Mouse (Mus musculus) hindbrain, postnatal 0 days (tissue): ENCODE data around the gene Itih4. TPM values are rescaled to one million over a fixed set of nuclear protein-coding genes. Genes with fewer than 3 reads are reported as not detected.

Experiments used
- ATAC-seq: fragments of 200-750 bp; cut with Nextera tagmentation; 2 replicates; pipeline ENCODE4 v1.8.0; 2017; ENCODE audit warnings: mild to moderate bottlenecking, moderate TSS enrichment, moderate library complexity
- DNase-seq: peaks from one replicate; pipeline ENCODE4 v3.0.0-alpha.2; 2015; ENCODE audit warnings: low spot score
- H3K27ac ChIP-seq: fragments of 300-500 bp; sonication (generic); 2 replicates; pipeline ENCODE4 v1.5.1; 2014; ENCODE audit warnings: mild to moderate bottlenecking
- H3K27me3 ChIP-seq: fragments of 300-500 bp; sonication (generic); 2 replicates; pipeline ENCODE4 v1.6.1; 2014; ENCODE audit warnings: low read length, mixed read lengths; ENCODE audit not compliant: insufficient read depth
- H3K36me3 ChIP-seq: fragments of 300-500 bp; sonication (generic); 2 replicates; pipeline ENCODE4 v1.6.1; 2014; ENCODE audit warnings: low read length, mixed read lengths; ENCODE audit not compliant: insufficient read depth
- H3K4me1 ChIP-seq: fragments of 300-500 bp; sonication (generic); 2 replicates; pipeline ENCODE4 v1.6.1; 2014; ENCODE audit warnings: antibody characterized with exemption, low read length, mixed read lengths; ENCODE audit not compliant: insufficient read depth
- H3K4me2 ChIP-seq: fragments of 300-500 bp; sonication (generic); 2 replicates; pipeline ENCODE4 v1.6.1; 2014; ENCODE audit warnings: low read depth, mild to moderate bottlenecking, low read length, moderate library complexity, mixed read lengths
- H3K4me3 ChIP-seq: fragments of 300-500 bp; sonication (generic); 2 replicates; pipeline ENCODE4 v1.5.1; 2014; ENCODE audit warnings: low read length
- H3K9ac ChIP-seq: fragments of 300-500 bp; sonication (generic); replicated peaks from 2 replicates; pipeline ENCODE4 v1.6.1; 2014; ENCODE audit warnings: mild to moderate bottlenecking, low read length, moderate library complexity, mixed read lengths
- H3K9me3 ChIP-seq: fragments of 300-500 bp; sonication (generic); 2 replicates; pipeline ENCODE4 v1.6.1; 2016; ENCODE audit warnings: low read length, mixed read lengths
- CTCF ChIP-seq: IDR thresholded peaks from 2 replicates; pipeline ENCODE4 v1.5.1; 2016; ENCODE audit warnings: antibody characterized with exemption, control low read depth, low read depth
- WGBS: fragments of 180-500 bp; shearing (Covaris S2); extraction: QIAGEN DNeasy Blood & Tissue Kit; methylation state at CpG from one replicate; pipeline ENCODE4 v1.1.7; 2014; 5-methylcytosine and 5-hydroxymethylcytosine counted together
- polyA plus RNA-seq: library from polyadenylated mRNA; unstranded; fragments of >200 nt; fragmentation: Nextera tagmentation; extraction: Ambion mirVana; gene quantifications from 2 replicates; pipeline ENCODE4 v1.2.1, GENCODE M21; 2015
- total RNA-seq: library from RNA; depleted of rRNA; stranded (reverse); fragments of >200 nt; gene quantifications from 2 replicates; pipeline ENCODE4 v1.2.3, GENCODE M21; 2014; rRNA removed

Gene Itih4
- total and polyA plus RNA-seq, 2 experiments from 2014 or later: 0.05 TPM; not detected in 1

- DNase-seq (peak; percentile 99), ATAC-seq (peak; percentile 100)
- Histone ChIP-seq H3K4me1 (peaks cover 3% of the 10 kb centered on the region; the same call in 1 of the 2 replicates), H3K9me3 (no peaks in the 10 kb centered on the region), H3K4me3 (peak within 1 kb of the TSS; percentile 83), H3K27me3 (no peaks in the 10 kb centered on the region), H3K9ac (peak within 1 kb of the TSS; percentile 80), H3K4me2 (peak within 1 kb of the TSS; percentile 80), H3K36me3 (no peaks in the 10 kb centered on the region), H3K27ac (peak within 1 kb of the TSS; percentile 79)
- under 1% methylated on average over 57 of the region's 57 CpGs for WGBS
- TF ChIP-seq CTCF: peak; percentile 58
Measured at GRCm38 (mm10) chr14:30951154-30951825, 65.0 kb downstream of the Itih4 start, which contains the start of gene Nek4. Nek4 (plus strand) TSS chr14:30951377.

Other genes with a start within 250 kb of the Itih4 start
- gene Rft1, start 232.1 kb upstream of the Itih4 start, total RNA-seq: 11.4 and 18.2 TPM in 2 replicates
- 10.0 and 10.1 TPM in 2 replicates for gene Rft1, start 232.1 kb upstream of the Itih4 start, polyA plus RNA-seq
- gene Sfmbt1, start 171.6 kb upstream of the Itih4 start, total RNA-seq: 5.8 and 9.7 TPM in 2 replicates
- 13.3 and 13.4 TPM in 2 replicates for gene Sfmbt1, start 171.6 kb upstream of the Itih4 start, polyA plus RNA-seq
- 14.6 and 15.2 TPM in 2 replicates for gene Tmem110, start 60.9 kb upstream of the Itih4 start, total RNA-seq
- gene Tmem110, start 60.9 kb upstream of the Itih4 start, polyA plus RNA-seq: 12.8 and 14.6 TPM in 2 replicates
- gene Mustn1, start 7.3 kb upstream of the Itih4 start, total RNA-seq: 1.1 and 3.2 TPM in 2 replicates
- 1.2 and 1.9 TPM in 2 replicates for gene Mustn1, start 7.3 kb upstream of the Itih4 start, polyA plus RNA-seq
- gene Itih3, start 37.3 kb downstream of the Itih4 start, total RNA-seq: 8.6 and 14.1 TPM in 2 replicates
- 8.2 and 10.1 TPM in 2 replicates for gene Itih3, start 37.3 kb downstream of the Itih4 start, polyA plus RNA-seq
- not detected in 2 replicates for gene Itih1, start 56.8 kb downstream of the Itih4 start, total RNA-seq
- not detected in 2 replicates for gene Itih1, start 56.8 kb downstream of the Itih4 start, polyA plus RNA-seq
- gene Nek4, start 64.9 kb downstream of the Itih4 start, total RNA-seq: 8.4 and 13.3 TPM in 2 replicates
- 11.8 and 12.8 TPM in 2 replicates for gene Nek4, start 64.9 kb downstream of the Itih4 start, polyA plus RNA-seq
- gene Glt8d1, start 114.9 kb downstream of the Itih4 start, total RNA-seq: 34.2 and 42.1 TPM in 2 replicates
- 43.2 and 47.3 TPM in 2 replicates for gene Glt8d1, start 114.9 kb downstream of the Itih4 start, polyA plus RNA-seq
- 226 and 285 TPM in 2 replicates for gene Spcs1, start 115.2 kb downstream of the Itih4 start, total RNA-seq
- gene Spcs1, start 115.2 kb downstream of the Itih4 start, polyA plus RNA-seq: 426 and 442 TPM in 2 replicates
- 43.2 and 43.4 TPM in 2 replicates for gene Pbrm1, start 132.7 kb downstream of the Itih4 start, total RNA-seq
- 80.2 and 83.8 TPM in 2 replicates for gene Pbrm1, start 132.7 kb downstream of the Itih4 start, polyA plus RNA-seq
- gene Gnl3, start 132.7 kb downstream of the Itih4 start, total RNA-seq: 26.6 and 28.4 TPM in 2 replicates
- 63.9 and 66.3 TPM in 2 replicates for gene Gnl3, start 132.7 kb downstream of the Itih4 start, polyA plus RNA-seq
- gene Smim4, start 242.5 kb downstream of the Itih4 start, total RNA-seq: 0.93 and 5.0 TPM in 2 replicates
- gene Smim4, start 242.5 kb downstream of the Itih4 start, polyA plus RNA-seq: 59.5 and 64.8 TPM in 2 replicates
- 209 and 236 TPM in 2 replicates for gene Nt5dc2, start 244.6 kb downstream of the Itih4 start, total RNA-seq
- gene Nt5dc2, start 244.6 kb downstream of the Itih4 start, polyA plus RNA-seq: 203 and 204 TPM in 2 replicates